Mouse (Mus musculus) bone marrow macrophage, adult 2 months (primary cell): Measurements from ENCODE around the gene Tnik.

Source experiments
- CTCF ChIP-seq: IDR thresholded peaks from 2 replicates; pipeline ENCODE4 v1.5.1; 2012; ENCODE audit warnings: low read depth, mild to moderate bottlenecking, low read length, moderate library complexity
- POLR2A ChIP-seq: IDR thresholded peaks from 2 replicates; pipeline ENCODE4 v1.6.1; 2012; ENCODE audit warnings: mild to moderate bottlenecking, low read depth, low read length, borderline replicate concordance

GRCm38 (mm10) chr3:28591345-28591744, 328.3 kb downstream of the Tnik start:
- TF ChIP-seq POLR2A (no peak), CTCF (no peak)
